Mouse (Mus musculus) heart, embryonic 14.5 days (tissue): ENCODE measurements around the gene Spdef. TPM values are rescaled to one million over a fixed set of nuclear protein-coding genes. Genes with fewer than 3 reads are reported as not detected.

Experiments used
- ATAC-seq: fragments of 200-750 bp; cut with Nextera tagmentation; 2 replicates; pipeline ENCODE4 v1.8.0; 2017; ENCODE audit warnings: low read depth, moderate TSS enrichment; ENCODE audit not compliant: insufficient number of reproducible peaks, insufficient read depth, low FRiP score
- H3K27ac ChIP-seq, 2 experiments: fragments of 200-500 bp in 1 of 2; fragments of 300-500 bp in 1 of 2; sonication (generic) in 1 of 2; replicated peaks in 1 of 2; 2 replicates each; pipeline ENCODE4 v1.5.1; 2012 to 2014; ENCODE audit warnings: low read depth in 2 of 2, low read length in 2 of 2, control low read depth in 1 of 2, mild to moderate bottlenecking in 1 of 2, mixed read lengths in 1 of 2; ENCODE audit not compliant: control insufficient read depth in 1 of 2, insufficient read depth in 1 of 2
- H3K27me3 ChIP-seq: fragments of 300-500 bp; sonication (generic); 2 replicates; pipeline ENCODE4 v1.6.1; 2014; ENCODE audit warnings: mild to moderate bottlenecking, low read length, control low read depth; ENCODE audit not compliant: control insufficient read depth, insufficient read depth
- H3K36me3 ChIP-seq: fragments of 300-500 bp; sonication (generic); 2 replicates; pipeline ENCODE4 v1.6.1; 2014; ENCODE audit warnings: mild to moderate bottlenecking, control low read depth, low read length, mixed read lengths; ENCODE audit not compliant: control insufficient read depth, insufficient read depth
- H3K4me1 ChIP-seq, 2 experiments: fragments of 200-500 bp in 1 of 2; fragments of 300-500 bp in 1 of 2; sonication (generic) in 1 of 2; 2 replicates each; pipeline ENCODE4 v1.6.1; 2012 to 2014; ENCODE audit warnings: low read length in 2 of 2, control low read depth in 1 of 2, mixed read lengths in 1 of 2; ENCODE audit not compliant: control insufficient read depth in 2 of 2, insufficient read depth in 2 of 2
- H3K4me2 ChIP-seq: fragments of 300-500 bp; sonication (generic); 2 replicates; pipeline ENCODE4 v1.6.1; 2014; ENCODE audit warnings: mild to moderate bottlenecking, low read length
- H3K4me3 ChIP-seq, 2 experiments: fragments of 200-500 bp in 1 of 2; fragments of 300-500 bp in 1 of 2; sonication (generic) in 1 of 2; 2 replicates each; pipeline ENCODE4 v1.5.1; 2012 to 2014; ENCODE audit warnings: low read length in 2 of 2, mild to moderate bottlenecking in 2 of 2, control low read depth in 1 of 2, low read depth in 1 of 2, moderate library complexity in 1 of 2; ENCODE audit not compliant: control insufficient read depth in 1 of 2, insufficient read depth in 1 of 2
- H3K9ac ChIP-seq: fragments of 300-500 bp; sonication (generic); 2 replicates; pipeline ENCODE4 v1.6.1; 2014; ENCODE audit warnings: mild to moderate bottlenecking, low read length
- H3K9me3 ChIP-seq: fragments of 300-500 bp; sonication (generic); 2 replicates; pipeline ENCODE4 v1.6.1; 2016; ENCODE audit warnings: low read length, control low read depth; ENCODE audit not compliant: control insufficient read depth
- WGBS: fragments of 180-500 bp; shearing (Covaris S2); extraction: QIAGEN DNeasy Blood & Tissue Kit; methylation state at CpG from one replicate; pipeline ENCODE4 v1.1.7; 2014; 5-methylcytosine and 5-hydroxymethylcytosine counted together
- polyA plus RNA-seq: library from polyadenylated mRNA; unstranded; fragments of >200 nt; fragmentation: Nextera tagmentation; extraction: Ambion mirVana; gene quantifications from 2 replicates; pipeline ENCODE4 v1.2.1, GENCODE M21; 2014

Spdef gene
- polyA plus RNA-seq, 1 experiment from 2014 or later, result 0.14 TPM

DNA sequence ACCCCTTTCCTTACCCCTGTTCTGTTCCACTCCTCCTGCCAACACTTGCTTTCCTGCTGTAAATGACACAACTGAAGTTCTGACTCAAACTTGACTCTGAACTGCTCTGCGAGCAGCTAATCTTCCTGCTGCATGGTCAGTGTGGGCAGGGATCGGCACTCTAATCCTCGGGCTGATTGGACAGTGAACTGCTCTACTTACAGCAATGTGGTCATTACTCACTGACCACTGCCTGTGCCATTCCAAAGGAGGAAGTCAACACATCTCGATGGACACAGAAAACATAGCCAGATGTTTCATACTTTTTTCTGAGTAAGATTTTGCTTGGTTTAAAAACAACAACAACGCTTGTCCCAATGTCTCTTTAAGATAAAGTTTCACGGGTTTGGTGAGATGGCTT lies 36.3 kb upstream of the Spdef start:
- peaks cover 5 to 6% of the 10 kb centered on the region in 2 experiments; a peak in 1 of 4 replicates for H3K4me1 ChIP-seq
- no peak overlapping the region for H3K4me3 ChIP-seq
- H3K9me3 ChIP-seq, result peaks cover 5% of the 10 kb centered on the region; the same call in 1 of the 2 replicates
- WGBS, result 96% methylated on average over 6 of the region's 6 CpGs
- no peak for ATAC-seq
- no peak overlapping the region for H3K9ac ChIP-seq
- H3K27ac ChIP-seq, result no peak overlapping the region
- H3K27me3 ChIP-seq, result no peaks in the 10 kb centered on the region
- H3K36me3 ChIP-seq, result peaks cover 53% of the 10 kb centered on the region
- H3K4me2 ChIP-seq, result no peak overlapping the region

DNA sequence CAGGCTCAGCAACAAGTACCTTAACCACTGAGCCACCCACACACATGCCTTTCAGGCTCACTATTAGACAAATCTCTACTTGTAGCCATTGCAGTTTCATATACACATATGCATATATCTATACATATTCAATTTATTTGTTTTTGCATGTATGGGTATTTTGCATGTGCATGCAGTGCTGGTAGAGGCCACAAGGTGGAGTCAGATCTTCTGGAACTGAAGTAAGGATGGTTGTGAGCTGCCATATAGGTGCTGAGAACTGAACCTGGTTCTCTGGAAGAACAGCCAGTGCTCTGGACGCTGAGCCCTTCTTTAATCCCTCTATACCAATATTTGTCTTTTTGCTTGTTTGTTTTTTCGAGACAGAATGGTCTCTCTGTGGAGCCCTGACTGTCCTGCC lies 35.7 kb upstream of the Spdef start:
- H3K9me3 ChIP-seq, result peaks cover 5% of the 10 kb centered on the region; the same call in 1 of the 2 replicates
- ATAC-seq, result no peak
- peaks cover 53% of the 10 kb centered on the region for H3K36me3 ChIP-seq
- WGBS, result 95% methylated on average over 2 of the region's 2 CpGs
- H3K27me3 ChIP-seq, result no peaks in the 10 kb centered on the region
- no peak overlapping the region for H3K4me2 ChIP-seq
- 0 out of 4 replicates have a peak, but pooled peaks cover 3 to 6% of the 10 kb centered on the region in 2 experiments for H3K4me1 ChIP-seq
- no peak overlapping the region for H3K9ac ChIP-seq
- H3K27ac ChIP-seq, result no peak overlapping the region
- no peak overlapping the region for H3K4me3 ChIP-seq

DNA sequence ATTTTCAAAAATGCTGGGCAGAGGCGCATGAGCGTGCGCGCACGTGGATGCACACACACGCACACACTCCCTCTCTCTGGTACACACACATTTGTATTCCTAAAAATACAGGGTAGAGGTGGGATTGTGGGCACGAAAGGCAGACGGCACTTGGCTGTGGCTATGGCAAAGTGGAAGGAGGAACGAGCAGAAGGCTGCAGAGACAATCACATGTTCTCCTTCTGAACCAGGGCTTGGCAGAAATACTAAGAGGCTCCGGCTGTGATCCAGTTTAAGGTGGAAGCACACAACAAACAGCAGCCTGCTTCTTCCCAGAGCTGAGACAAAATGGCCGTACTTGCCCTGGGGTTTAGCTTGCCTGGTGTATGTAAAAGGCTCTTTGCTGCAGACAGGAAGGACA lies 34.1 kb upstream of the Spdef start:
- no peak for ATAC-seq
- Histone ChIP-seq H3K4me2 (no peak overlapping the region), H3K27ac (no peak overlapping the region), H3K9ac (no peak overlapping the region), H3K36me3 (peaks cover 52% of the 10 kb centered on the region), H3K4me1 (peaks cover 3 to 11% of the 10 kb centered on the region in 2 experiments; a peak in 1 of 4 replicates), H3K4me3 (no peak overlapping the region), H3K27me3 (no peaks in the 10 kb centered on the region), H3K9me3 (peaks cover 5% of the 10 kb centered on the region; the same call in 1 of the 2 replicates)
- 93% methylated on average over 11 of the region's 11 CpGs for WGBS

DNA sequence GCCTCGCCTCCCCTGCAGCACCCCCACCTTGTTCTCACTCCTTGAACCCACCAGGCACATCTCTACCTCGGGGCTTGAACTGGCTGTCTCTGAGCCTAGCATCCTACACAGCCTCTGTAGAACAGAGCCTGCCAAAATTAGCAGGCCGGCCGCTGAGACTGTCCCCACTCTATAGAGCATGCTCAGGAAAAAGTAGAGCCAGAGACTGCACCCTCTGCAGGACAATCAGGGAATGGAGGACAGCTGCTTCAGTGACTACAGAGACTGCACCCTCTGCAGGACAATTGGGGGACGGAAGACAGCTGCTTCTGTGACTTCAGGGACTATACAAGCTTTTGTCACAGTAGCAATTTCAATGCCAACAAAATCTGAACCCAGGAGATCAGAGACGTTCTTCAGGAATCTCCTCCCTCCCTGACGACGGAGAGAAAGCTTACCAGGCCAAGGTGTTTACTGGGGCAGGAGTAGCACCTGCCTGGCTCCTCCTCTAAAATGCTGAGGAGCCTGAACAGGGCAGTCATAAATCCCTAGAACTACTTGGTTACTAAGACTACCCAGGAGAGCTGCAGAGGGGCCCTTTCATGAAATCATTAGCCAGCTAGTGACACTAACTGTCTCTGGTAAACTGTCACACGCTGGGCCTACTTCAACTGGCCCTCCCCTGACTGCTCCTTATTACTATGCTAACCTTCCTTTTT lies 33.0 kb upstream of the Spdef start:
- H3K9me3 ChIP-seq, result peaks cover 5% of the 10 kb centered on the region; the same call in 1 of the 2 replicates
- no peak overlapping the region for H3K4me2 ChIP-seq
- no peak overlapping the region for H3K4me3 ChIP-seq
- H3K9ac ChIP-seq, result no peak overlapping the region
- peaks cover 3 to 11% of the 10 kb centered on the region in 2 experiments; a peak in 1 of 4 replicates for H3K4me1 ChIP-seq
- H3K27ac ChIP-seq, result no peak overlapping the region
- ATAC-seq, result peak; percentile 75
- peaks cover 45% of the 10 kb centered on the region for H3K36me3 ChIP-seq
- H3K27me3 ChIP-seq, result no peaks in the 10 kb centered on the region
- 32% methylated on average over 9 of the region's 9 CpGs for WGBS

DNA sequence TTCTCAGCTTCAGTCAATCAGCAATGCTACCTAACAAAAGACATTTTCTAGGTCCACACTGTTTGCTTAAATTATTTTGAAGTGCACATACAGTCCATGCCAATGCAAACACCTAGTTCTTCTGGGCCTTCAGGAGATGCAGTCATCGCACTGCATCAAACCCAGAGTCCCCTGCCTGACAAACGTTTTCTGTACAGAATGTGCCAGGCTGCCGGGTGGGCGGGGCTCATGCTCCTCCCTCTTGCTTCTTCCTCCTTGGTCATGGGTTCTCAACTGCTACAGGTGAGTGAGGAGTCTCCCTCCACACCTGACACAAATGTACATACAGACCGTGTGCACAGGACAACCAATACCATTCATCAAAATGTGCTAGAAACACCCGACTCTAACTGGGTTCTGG lies 31.4 kb upstream of the Spdef start:
- ATAC-seq, result no peak
- 78% methylated on average over 6 of the region's 6 CpGs for WGBS

DNA sequence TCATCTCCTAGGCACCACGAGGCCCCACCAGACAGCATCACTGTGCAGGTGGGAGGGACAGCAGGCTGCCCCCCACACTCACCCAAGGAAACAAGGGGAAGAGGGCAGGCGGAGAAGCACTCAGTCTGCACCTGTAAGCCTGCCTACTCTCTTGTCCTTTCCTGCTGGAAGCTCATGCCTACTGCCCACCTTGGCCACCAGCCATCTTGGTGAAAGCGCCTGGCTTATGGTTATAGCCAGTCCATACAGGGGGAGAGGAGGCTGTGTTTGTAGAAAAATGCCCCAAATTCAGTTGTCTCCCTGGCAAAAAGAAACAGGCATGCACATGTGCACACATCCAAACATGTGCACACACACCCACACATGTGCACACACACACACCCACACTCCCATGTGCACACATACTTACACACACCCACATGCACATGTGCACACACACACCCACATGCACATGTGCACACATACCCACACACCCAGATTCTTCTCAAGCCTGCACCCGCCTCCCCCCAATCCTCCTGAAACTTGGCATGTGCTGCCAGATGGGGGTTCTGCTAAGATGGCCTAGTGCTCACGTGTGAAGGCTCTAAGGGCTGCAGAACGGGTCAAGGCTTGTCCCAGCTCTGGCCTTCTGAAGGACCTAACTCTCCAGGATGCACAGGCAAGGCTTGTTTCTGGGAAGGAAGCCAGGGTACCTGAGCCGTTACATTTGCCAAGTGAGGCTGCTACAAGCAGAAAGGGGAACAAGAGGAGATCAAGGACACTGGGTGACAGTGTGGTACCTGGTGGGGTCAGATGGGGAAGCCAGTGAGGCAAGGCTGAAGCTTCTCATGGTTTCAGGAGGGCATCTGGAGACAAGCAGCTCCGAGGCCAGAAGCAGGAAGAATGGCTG lies 22.8 kb upstream of the Spdef start:
- H3K9me3 ChIP-seq, result no peaks in the 10 kb centered on the region
- no peak overlapping the region for H3K27ac ChIP-seq
- H3K9ac ChIP-seq, result no peak overlapping the region
- H3K4me3 ChIP-seq, result no peak overlapping the region
- H3K36me3 ChIP-seq, result peaks cover 12% of the 10 kb centered on the region
- no peak for ATAC-seq
- H3K27me3 ChIP-seq, result no peaks in the 10 kb centered on the region
- no peak overlapping the region for H3K4me2 ChIP-seq
- WGBS, result 81% methylated on average over 8 of the region's 8 CpGs
- H3K4me1 ChIP-seq, result no peaks in the 10 kb centered on the region; a peak in 1 of 4 replicates

More for the DNA sequence above, 31.4 kb upstream of the Spdef start:
- Histone ChIP-seq H3K9ac (no peak overlapping the region), H3K4me3 (no peak overlapping the region), H3K27ac (no peak overlapping the region), H3K4me2 (no peak overlapping the region), H3K9me3 (peaks cover 5% of the 10 kb centered on the region; the same call in 1 of the 2 replicates), H3K36me3 (peaks cover 29% of the 10 kb centered on the region), H3K4me1 (peaks cover 3 to 11% of the 10 kb centered on the region in 2 experiments; a peak in 1 of 4 replicates), H3K27me3 (no peaks in the 10 kb centered on the region)

DNA sequence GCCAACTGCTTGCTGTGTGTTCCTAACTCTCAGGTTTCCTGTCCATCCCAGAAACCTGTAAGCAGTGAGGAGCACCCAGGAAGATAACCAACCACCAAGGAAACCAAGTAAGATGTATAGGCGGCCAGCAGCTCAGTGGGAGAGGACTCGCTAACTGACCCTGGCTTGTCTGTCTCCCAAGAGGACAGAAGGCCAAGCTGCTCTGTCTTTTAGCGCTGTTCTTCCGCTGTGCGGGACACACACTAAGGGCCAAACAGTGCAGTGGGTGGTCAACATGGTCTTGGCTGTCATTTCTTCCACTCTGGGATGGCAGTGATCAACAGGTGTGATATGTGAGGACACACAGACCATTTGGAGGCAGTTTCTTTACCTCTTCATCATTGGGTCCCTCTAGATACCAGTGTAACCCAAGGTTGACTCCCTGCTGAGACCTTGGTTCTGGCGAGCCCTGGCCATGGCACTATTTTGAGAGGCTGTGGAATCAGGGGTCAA lies 21.7 kb upstream of the Spdef start:
- Histone ChIP-seq H3K27me3 (no peaks in the 10 kb centered on the region), H3K4me3 (no peak overlapping the region), H3K36me3 (peaks cover 12% of the 10 kb centered on the region), H3K9me3 (no peaks in the 10 kb centered on the region), H3K4me2 (no peak overlapping the region), H3K4me1 (no peaks in the 10 kb centered on the region; a peak in 1 of 4 replicates), H3K27ac (no peak overlapping the region), H3K9ac (no peak overlapping the region)
- WGBS, result 91% methylated on average over 6 of the region's 6 CpGs
- no peak for ATAC-seq
